Mouse (Mus musculus) G1E (cell line): ENCODE measurements at regions not wholly inside any gene's neighbourhood (a gene's known extent, or its start where the extent isn't known, plus 50 kb on each side); places are given as distances from the start of the nearest gene placed in this dataset.

ENCODE experiments used
- CTCF ChIP-seq: IDR thresholded peaks from 2 replicates; pipeline ENCODE4 v1.5.1; 2012; ENCODE audit warnings: low read depth, low read length, inconsistent platforms, mixed read lengths
- GATA1 ChIP-seq: IDR thresholded peaks from 2 replicates; pipeline ENCODE4 v1.6.1; 2012; ENCODE audit warnings: borderline replicate concordance, low read length, inconsistent platforms, mixed read lengths
- POLR2AphosphoS5 ChIP-seq: IDR thresholded peaks from 2 replicates; pipeline ENCODE4 v1.6.1; 2012; ENCODE audit warnings: low read depth, low read length, inconsistent platforms; ENCODE audit not compliant: insufficient replicate concordance
- TAL1 ChIP-seq: conservative IDR thresholded peaks from 2 replicates; pipeline ENCODE4 v1.6.1; 2012; ENCODE audit warnings: low read depth, low read length, inconsistent platforms, mixed read lengths

DNA sequence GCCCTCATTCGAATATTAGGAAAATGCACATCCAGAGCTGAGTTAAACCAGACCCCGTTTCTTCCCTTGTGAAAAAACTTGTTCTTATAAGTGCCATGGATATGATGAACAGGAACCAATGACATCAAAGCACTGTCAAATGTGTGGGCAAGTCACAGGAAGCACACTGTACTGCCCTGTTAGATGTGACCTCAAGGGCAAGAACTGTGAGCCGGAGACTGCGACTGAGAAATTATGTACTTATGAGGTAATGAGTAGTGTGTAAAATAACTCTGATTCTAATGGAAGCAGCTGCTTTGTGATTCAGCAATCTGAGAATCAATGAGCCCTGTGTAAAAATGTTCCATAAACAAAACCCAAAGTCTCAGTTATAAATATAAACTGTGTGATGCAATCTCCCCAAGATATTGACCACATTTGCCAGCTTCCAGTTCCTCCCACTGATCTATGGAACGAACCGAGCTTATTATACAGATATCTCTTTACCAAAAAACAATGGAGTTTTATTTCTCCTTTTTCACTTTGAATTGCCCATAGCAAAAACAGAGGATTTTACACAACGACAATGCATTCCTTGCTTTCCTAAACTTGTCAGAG, 566.0 kb upstream of the Gm10306 start:
- TF ChIP-seq POLR2AphosphoS5: no peak
- no peak for TF ChIP-seq CTCF
- TF ChIP-seq TAL1: no peak
- no peak for TF ChIP-seq GATA1
